Mouse (Mus musculus) cerebellum, adult 2 months (tissue): ENCODE measurements around the gene Hoxd11. TPM values are rescaled to one million over a fixed set of nuclear protein-coding genes. Genes with fewer than 3 reads are reported as not detected.

Experiments
- DNase-seq, 2 experiments: peaks; one replicate each; pipeline ENCODE4 v3.0.0; 2021
- H3K27ac ChIP-seq: fragments of 200-500 bp; 2 replicates; pipeline ENCODE4 v1.5.1; 2012; ENCODE audit warnings: low read length, control low read depth, inconsistent platforms; ENCODE audit not compliant: insufficient read depth
- H3K27me3 ChIP-seq: fragments of 200-500 bp; 2 replicates; pipeline ENCODE4 v1.6.1; 2012; ENCODE audit warnings: inconsistent platforms, mild to moderate bottlenecking, low read length, moderate library complexity; ENCODE audit not compliant: control insufficient read depth, insufficient read depth
- H3K4me1 ChIP-seq: fragments of 200-500 bp; 2 replicates; pipeline ENCODE4 v1.6.1; 2011; ENCODE audit warnings: low read length; ENCODE audit not compliant: control insufficient read depth, insufficient read depth
- H3K4me3 ChIP-seq: fragments of 200-500 bp; replicated peaks from 2 replicates; pipeline ENCODE3; 2011; ENCODE audit warnings: mild to moderate bottlenecking, low read depth, low read length, control low read depth; ENCODE audit not compliant: insufficient read depth
- CTCF ChIP-seq: fragments of 200-500 bp; IDR thresholded peaks from 2 replicates; pipeline ENCODE4 v1.5.1; 2011; ENCODE audit warnings: low read depth, mild to moderate bottlenecking, control low read depth, low read length, moderate library complexity, borderline replicate concordance; ENCODE audit not compliant: insufficient read depth
- POLR2A ChIP-seq: fragments of 200-500 bp; IDR thresholded peaks from 2 replicates; pipeline ENCODE4 v1.6.1; 2011; ENCODE audit warnings: low read length, control low read depth, borderline replicate concordance; ENCODE audit not compliant: insufficient read depth
- WGBS: fragments of 180-500 bp; shearing (Covaris S2); methylation state at CpG from one replicate; pipeline ENCODE4 v1.1.7; 2018; 5-methylcytosine and 5-hydroxymethylcytosine counted together
- polyA plus RNA-seq: library from polyadenylated mRNA; depleted of rRNA; stranded (reverse); fragments of >200 nt; gene quantifications from 2 replicates; pipeline ENCODE4 v1.2.3, GENCODE M21; 2012

Gene Hoxd11
- polyA plus RNA-seq, 1 experiment, result not detected

DNA sequence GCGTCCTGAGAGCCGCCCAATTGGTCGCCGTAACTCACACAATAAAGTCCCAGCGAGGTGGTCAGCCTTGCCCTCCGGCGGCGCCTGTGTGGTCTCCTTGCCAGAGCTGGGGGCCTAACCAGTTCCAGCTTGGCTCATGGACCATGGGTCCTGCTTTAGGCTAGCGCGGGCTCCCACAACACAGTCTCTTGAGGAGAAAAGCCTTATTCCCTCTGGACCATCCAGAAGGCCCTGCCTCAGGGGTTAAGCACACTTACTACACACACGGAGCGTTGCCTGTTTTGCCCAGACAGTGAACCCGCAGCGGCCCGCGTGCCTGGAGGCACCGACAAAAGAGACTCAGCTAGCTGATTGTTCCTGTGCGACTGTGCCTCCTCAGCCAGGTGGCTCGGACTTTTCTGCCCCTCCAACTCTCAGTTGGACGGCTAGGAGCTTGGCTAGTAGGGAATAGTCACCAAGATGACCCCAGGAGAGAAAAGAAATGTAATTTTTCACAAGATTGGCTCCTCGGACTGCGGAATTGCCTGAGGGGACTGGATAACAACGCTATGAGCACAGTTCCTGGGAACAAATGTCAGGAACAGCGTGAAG, 5.4 kb upstream of the Hoxd11 start:
- no peak for DNase-seq
- Histone ChIP-seq H3K27ac (no peak overlapping the region), H3K4me1 (no peaks in the 10 kb centered on the region), H3K4me3 (no peak overlapping the region), H3K27me3 (peaks cover 9% of the 10 kb centered on the region; the same call in 1 of the 2 replicates)
- no peak for TF ChIP-seq CTCF
- no peak for TF ChIP-seq POLR2A
- WGBS, result 2% methylated on average over 24 of the region's 24 CpGs

DNA sequence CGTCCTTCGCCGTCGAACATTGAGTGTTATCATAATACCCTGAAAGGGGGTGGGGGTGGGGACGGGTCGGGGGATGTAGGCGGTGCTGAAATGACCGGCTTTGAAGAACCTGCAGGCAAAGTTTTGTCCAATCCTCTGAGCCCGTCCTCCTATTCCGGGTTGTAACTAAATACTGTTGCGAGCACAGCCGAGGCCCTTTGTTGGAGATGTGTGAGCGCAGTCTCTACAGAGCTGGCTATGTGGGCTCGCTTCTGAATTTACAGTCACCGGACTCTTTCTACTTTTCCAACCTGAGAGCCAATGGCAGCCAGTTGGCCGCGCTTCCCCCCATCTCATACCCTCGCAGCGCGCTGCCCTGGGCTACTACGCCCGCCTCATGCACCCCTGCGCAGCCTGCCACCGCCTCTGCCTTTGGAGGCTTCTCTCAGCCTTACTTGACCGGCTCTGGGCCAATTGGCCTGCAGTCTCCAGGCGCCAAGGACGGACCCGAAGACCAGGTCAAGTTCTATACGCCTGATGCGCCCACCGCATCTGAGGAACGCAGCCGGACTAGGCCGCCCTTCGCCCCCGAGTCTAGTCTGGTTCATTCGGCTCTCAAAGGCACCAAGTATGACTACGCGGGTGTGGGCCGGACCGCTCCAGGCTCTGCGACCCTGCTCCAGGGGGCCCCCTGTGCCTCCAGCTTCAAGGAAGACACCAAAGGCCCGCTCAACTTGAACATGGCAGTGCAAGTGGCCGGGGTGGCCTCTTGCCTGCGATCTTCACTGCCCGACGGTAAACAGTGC, 4.3 kb upstream of the Hoxd11 start, which contains the start of gene Hoxd12:
Gene Hoxd12, plus strand, starts transcription at position 133 of the 785 bp plus-strand sequence.
- TF ChIP-seq POLR2A, result no peak
- TF ChIP-seq CTCF, result no peak
- WGBS, result 4% methylated on average over 47 of the region's 47 CpGs

DNA sequence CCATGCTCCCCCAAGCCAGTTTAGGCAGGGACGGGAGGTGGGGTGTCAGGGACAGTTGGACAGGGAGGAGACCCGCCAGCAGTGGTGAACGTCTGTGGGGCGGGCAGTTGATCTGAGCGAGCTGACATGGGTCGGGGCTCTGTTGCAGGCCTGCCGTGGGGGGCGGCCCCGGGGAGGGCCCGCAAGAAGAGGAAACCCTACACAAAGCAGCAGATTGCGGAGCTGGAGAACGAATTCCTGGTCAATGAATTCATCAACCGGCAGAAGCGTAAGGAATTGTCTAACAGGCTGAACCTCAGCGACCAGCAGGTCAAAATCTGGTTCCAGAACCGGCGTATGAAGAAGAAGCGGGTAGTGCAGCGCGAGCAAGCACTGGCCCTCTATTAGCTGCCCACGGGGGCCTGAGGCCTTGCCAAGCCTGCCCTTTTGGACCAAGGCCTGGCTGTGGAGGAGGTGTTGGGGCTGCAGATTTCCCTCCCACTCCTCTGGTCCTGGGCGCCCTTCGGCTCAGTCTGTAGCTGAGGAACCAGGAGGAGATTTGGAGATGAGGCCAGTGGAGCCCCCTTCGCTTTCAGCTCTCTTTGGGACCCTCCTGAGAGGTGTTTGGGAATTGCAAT, 3.6 kb upstream of the Hoxd11 start:
- no peaks in the 10 kb centered on the region for H3K4me1 ChIP-seq
- TF ChIP-seq CTCF (no peak), POLR2A (no peak)
- H3K27me3 ChIP-seq, result peaks cover 8% of the 10 kb centered on the region; the same call in 1 of the 2 replicates
- no peak overlapping the region for H3K4me3 ChIP-seq
- DNase-seq, result no peak
- no peak overlapping the region for H3K27ac ChIP-seq
- 4% methylated on average over 23 of the region's 24 CpGs for WGBS

More for the DNA sequence above, 4.3 kb upstream of the Hoxd11 start, which contains the start of gene Hoxd12:
- Histone ChIP-seq H3K4me1 (no peaks in the 10 kb centered on the region), H3K4me3 (no peak within 1 kb of the TSS), H3K27ac (no peak within 1 kb of the TSS), H3K27me3 (peaks cover 6% of the 10 kb centered on the region; the same call in 1 of the 2 replicates)
- no peak for DNase-seq

DNA sequence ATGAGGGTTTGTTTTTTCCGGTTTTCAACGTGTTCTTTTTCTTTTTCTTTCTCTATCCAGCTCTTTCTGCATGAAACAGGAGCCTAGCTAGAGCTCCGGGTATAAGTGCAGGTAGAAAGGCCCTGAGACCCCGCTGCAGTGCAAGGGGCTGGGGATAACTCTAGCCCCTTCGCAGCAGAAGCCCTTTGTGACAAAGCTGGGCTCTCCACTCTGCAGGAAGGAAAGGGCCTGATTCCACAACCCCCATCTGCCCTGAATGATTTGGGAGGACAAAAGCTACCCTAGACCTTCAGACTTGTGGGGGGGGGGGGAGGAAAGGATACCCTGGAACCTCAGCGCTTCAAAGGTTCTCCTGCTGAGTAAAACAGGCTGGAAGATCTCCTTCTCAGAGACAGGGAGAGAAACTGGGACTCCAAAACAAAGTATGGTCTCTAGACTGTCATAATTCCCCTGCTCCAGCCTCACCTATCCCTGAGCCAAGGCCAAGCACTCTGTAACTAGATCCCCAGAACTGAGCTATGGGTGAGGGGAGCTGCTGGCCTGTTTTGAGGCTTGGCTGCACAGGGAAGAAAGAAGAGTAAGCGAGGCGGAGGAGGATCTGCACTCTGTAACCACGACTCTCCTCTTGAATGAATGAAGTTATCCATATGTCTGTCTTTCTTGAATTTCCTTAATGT, 2.8 kb upstream of the Hoxd11 start:
- Histone ChIP-seq H3K27me3 (peaks cover 8% of the 10 kb centered on the region; the same call in 1 of the 2 replicates), H3K4me1 (no peaks in the 10 kb centered on the region), H3K27ac (no peak overlapping the region), H3K4me3 (no peak overlapping the region)
- no peak for DNase-seq
- TF ChIP-seq CTCF (no peak), POLR2A (no peak)
- WGBS, result 3% methylated on average over 9 of the region's 9 CpGs

DNA sequence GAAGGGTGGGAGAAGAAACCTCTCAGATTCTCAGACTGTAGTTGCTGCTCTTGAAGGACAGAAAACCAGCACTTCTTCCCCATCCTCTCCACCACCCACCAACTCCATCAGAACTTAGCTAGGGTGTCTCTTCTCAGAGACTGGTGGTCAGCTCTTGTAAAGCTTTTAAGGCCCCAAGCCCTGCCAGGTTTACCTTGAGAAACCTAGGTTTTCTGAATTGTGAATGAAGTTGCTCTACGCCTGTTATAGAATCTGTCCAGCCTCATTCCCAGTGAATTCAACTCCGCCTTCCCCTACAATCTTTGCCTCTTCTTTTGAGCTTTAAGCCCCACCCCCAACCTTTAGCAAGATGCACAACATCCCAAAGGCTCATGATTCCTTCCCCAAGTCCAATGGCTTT, 2.3 kb upstream of the Hoxd11 start:
- no peak for DNase-seq
- no peak overlapping the region for H3K4me3 ChIP-seq
- H3K27me3 ChIP-seq, result peaks cover 8% of the 10 kb centered on the region; the same call in 1 of the 2 replicates
- no peaks in the 10 kb centered on the region for H3K4me1 ChIP-seq
- TF ChIP-seq CTCF, result no peak
- TF ChIP-seq POLR2A, result no peak
- H3K27ac ChIP-seq, result no peak overlapping the region
- WGBS, result 11% methylated on average over 2 of the region's 2 CpGs

DNA sequence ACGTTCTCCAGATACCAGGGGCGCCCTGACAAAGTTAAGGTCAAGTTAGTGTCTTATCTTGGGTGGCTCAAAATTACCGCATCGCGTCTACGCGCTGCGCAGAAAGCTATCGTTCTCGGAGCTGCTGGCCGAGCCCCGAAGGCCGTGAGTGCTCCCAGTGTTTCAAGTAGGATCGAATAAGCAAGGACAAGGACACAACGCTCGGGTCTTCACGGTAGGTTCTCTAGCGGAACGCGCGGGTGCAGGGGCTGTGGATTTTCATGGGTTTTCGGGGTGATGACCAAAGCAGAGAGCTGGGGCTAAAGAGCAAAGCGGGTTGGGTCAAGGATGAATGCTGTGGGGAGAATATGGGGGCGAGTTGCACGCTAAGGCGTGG, 227 bp downstream of the Hoxd11 start:
- 3% methylated on average over 26 of the region's 26 CpGs for WGBS
- DNase-seq, result no peak
- no peak overlapping the region for H3K4me3 ChIP-seq
- no peak overlapping the region for H3K27ac ChIP-seq
- no peaks in the 10 kb centered on the region for H3K4me1 ChIP-seq
- H3K27me3 ChIP-seq, result peaks cover 17% of the 10 kb centered on the region; the same call in 1 of the 2 replicates
- TF ChIP-seq CTCF, result no peak
- no peak for TF ChIP-seq POLR2A

DNA sequence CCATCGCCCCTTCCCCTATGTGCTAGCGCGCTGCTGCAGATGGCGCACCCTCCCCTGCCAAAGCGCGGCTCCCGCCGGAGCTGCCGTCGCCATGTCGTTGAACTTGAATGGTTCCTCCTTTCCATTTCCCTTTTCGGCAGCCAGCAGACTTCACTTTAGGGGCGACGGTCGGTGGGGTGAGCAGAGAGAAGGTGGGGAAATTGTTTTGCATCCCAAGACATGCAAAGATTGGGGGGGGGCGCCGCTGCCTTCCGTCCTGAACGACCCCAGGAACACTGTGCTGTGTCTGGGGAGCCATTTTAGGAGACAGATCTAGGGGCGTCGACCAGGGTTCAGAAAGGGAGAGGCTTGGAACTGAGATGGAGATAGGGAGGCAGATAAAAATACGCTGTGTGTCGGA, 623 bp downstream of the Hoxd11 start:
- H3K4me1 ChIP-seq, result no peaks in the 10 kb centered on the region
- no peak overlapping the region for H3K27ac ChIP-seq
- 2% methylated on average over 23 of the region's 23 CpGs for WGBS
- H3K27me3 ChIP-seq, result peaks cover 17% of the 10 kb centered on the region; the same call in 1 of the 2 replicates
- H3K4me3 ChIP-seq, result no peak overlapping the region
- TF ChIP-seq POLR2A, result no peak
- TF ChIP-seq CTCF, result no peak
- DNase-seq, result no peak
